Mouse (Mus musculus): ENCODE data around the gene Psip1.

The Psip1 gene

GRCm38 (mm10) chr4:83423641-83424040 lies 62.6 kb downstream of the Psip1 start:
- in situ Hi-C loops (cut with MboI, MseI) = loop anchor here in 1 of 2 experiments (25.0 kb wide), 1 partner anchor 1464 kb away; the partner anchor contains the start of gene Cntln

- in situ Hi-C loops (cut with MboI, MseI) = loop anchor here (5.0 to 25.0 kb wide), 2 partner anchors 104 to 1469 kb away; partner anchors contain the start of gene Cntln (in 1 of the 2)
These were observed 67.5 kb downstream of the Psip1 start for GRCm38 (mm10) chr4:83418781-83419180.

- in situ Hi-C loops (cut with MboI, MseI) = loop anchor here (5.0 to 25.0 kb wide), 2 partner anchors 104 to 1469 kb away; partner anchors contain the start of gene Cntln (in 1 of the 2)
These were observed 68.5 kb downstream of the Psip1 start for GRCm38 (mm10) chr4:83417820-83418186.

GRCm38 (mm10) chr4:83417160-83417819 lies 69.0 kb downstream of the Psip1 start, which contains the start of gene Snapc3:
Snapc3 (plus strand) TSS chr4:83417724.
- in situ Hi-C loops (cut with MboI, MseI) = loop anchor here (5.0 to 25.0 kb wide), 2 partner anchors 105 to 1470 kb away; partner anchors contain the start of gene Cntln (in 1 of the 2)

- in situ Hi-C loops (cut with MboI, MseI) = loop anchor here in 1 of 2 experiments (25.0 kb wide), 1 partner anchor 1473 kb away; the partner anchor contains the start of gene Cntln
These were observed 71.9 kb downstream of the Psip1 start for GRCm38 (mm10) chr4:83414241-83414824.

GRCm38 (mm10) chr4:83412060-83412459 lies 74.2 kb downstream of the Psip1 start:
- in situ Hi-C loops (cut with MboI, MseI) = loop anchor here in 1 of 2 experiments (25.0 kb wide), 1 partner anchor 1475 kb away; the partner anchor contains the start of gene Cntln

- in situ Hi-C loops (cut with MboI, MseI) = loop anchor here in 1 of 2 experiments (25.0 kb wide), 1 partner anchor 1477 kb away; the partner anchor contains the start of gene Cntln
These were observed 76.3 kb downstream of the Psip1 start for GRCm38 (mm10) chr4:83409867-83410505.

- in situ Hi-C loops (cut with MboI, MseI) = loop anchor here in 1 of 2 experiments (25.0 kb wide), 1 partner anchor 1480 kb away; the partner anchor contains the start of gene Cntln
These were observed 78.6 kb downstream of the Psip1 start for GRCm38 (mm10) chr4:83407688-83408087.
